Mouse (Mus musculus): ENCODE results near the gene Olig1.

Olig1 gene

GRCm38 (mm10) chr16:91309872-91310271 is 40.3 kb downstream of the Olig1 start:
- no peak for DNase-seq (ENCODE audit: low spot score)

DNA sequence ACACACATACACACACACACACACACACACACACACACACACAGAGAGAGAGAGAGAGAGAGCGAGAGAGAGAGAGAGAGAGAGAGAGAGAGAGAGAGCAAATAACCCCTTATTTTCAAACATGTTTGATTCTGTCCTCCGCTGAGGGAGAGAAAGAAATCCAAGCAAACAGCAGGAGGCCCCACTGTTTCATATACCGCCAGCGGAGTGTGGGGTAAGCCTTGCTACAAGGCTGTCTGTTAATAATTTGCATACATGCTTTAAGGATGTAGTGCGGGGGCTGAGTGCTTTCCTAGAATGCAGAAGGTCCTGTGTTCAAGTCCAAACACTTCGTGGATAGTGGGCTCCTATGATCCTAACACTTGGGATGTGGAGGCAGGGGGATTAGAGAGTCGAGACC is 43.3 kb downstream of the Olig1 start:
- DNase-seq (ENCODE audit: low spot score) = no peak

DNA sequence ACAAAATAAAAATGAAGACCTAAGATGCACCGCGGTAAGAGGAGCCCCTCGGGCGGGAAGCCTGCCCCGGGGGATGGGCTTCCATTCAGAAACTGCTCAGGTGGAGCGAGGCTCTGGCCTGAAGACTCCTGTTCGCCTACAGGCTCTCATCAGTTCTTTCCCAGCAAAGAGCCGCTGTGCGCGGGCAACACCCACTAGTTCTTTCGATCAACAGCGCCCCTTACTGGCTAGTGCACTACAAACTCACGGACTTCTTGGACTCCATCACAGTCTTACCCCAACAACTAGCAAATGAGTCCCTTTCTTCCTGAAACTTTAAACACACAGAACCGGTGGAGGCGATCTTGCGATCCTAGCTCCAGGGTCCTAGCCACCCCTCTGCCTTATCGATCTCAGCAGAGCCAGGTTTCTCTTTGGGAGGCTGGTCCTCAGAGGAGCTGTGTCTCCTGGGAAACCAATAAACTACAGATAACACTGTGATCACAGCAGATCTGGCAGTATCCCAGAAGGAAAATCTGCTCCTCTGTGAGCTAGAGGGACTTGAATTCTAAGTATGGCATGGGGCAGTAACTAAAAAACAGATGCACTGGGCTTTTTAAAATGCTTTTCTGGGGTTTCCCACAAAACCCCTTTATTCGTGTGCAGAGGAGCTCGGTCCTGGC is 44.7 kb downstream of the Olig1 start:
- peak; percentile 23 for DNase-seq (ENCODE audit: low spot score)

GRCm38 (mm10) chr16:91320191-91320590 is 50.6 kb downstream of the Olig1 start:
- no peak for DNase-seq (ENCODE audit: low spot score)

DNA sequence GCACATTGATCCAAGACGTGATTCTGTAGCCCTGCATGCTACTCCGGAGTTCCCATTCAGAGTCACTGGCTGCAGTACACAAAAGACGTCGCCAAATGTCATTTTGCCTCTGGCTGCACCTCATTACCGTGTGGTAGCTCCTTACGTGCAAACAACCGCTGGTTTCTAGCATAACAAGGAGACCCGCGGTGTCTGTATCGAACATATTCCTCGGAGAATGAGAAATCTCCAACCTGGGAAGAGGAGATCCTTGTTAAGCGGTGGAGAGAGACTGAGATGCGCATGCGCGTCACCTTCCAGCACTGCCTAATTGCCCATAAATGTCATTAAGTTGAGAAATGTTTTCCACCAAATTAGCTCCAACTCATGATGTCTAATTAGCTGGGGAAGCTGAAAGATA is 51.0 kb downstream of the Olig1 start:
- DNase-seq (ENCODE audit: low spot score) = no peak

Data from adipocyte (in vitro differentiated cells).